Mouse (Mus musculus): ENCODE data around the gene Gng12.

Gene Gng12

GRCm38 (mm10) chr6:66917032-66917431, 20.8 kb downstream of the Gng12 start:
- in situ Hi-C loops (cut with MboI, MseI), result no loop called here

GRCm38 (mm10) chr6:66920786-66921185, 24.6 kb downstream of the Gng12 start:
- in situ Hi-C loops (cut with MboI, MseI), result no loop called here

GRCm38 (mm10) chr6:66921755-66922154, 25.6 kb downstream of the Gng12 start:
- in situ Hi-C loops (cut with MboI, MseI), result no loop called here

GRCm38 (mm10) chr6:66922501-66922900, 26.3 kb downstream of the Gng12 start:
- in situ Hi-C loops (cut with MboI, MseI), result no loop called here

- in situ Hi-C loops (cut with MboI, MseI), result no loop called here
These were observed 27.7 kb downstream of the Gng12 start for GRCm38 (mm10) chr6:66923851-66924250.

GRCm38 (mm10) chr6:66924315-66924965, 28.2 kb downstream of the Gng12 start:
- in situ Hi-C loops (cut with MboI, MseI), result no loop called here

GRCm38 (mm10) chr6:66926269-66926668, 30.1 kb downstream of the Gng12 start:
- in situ Hi-C loops (cut with MboI, MseI), result no loop called here

GRCm38 (mm10) chr6:66928972-66929645, 32.9 kb downstream of the Gng12 start:
- in situ Hi-C loops (cut with MboI, MseI), result no loop called here

- in situ Hi-C loops (cut with MboI, MseI), result no loop called here
These were observed 33.5 kb downstream of the Gng12 start for GRCm38 (mm10) chr6:66929694-66930093.

- in situ Hi-C loops (cut with MboI, MseI), result no loop called here
These were observed 36.1 kb downstream of the Gng12 start for GRCm38 (mm10) chr6:66932206-66932819.

- in situ Hi-C loops (cut with MboI, MseI), result no loop called here
These were observed 44.5 kb downstream of the Gng12 start for GRCm38 (mm10) chr6:66940656-66941235.

- in situ Hi-C loops (cut with MboI, MseI), result no loop called here
These were observed 45.6 kb downstream of the Gng12 start for GRCm38 (mm10) chr6:66941792-66942191.

GRCm38 (mm10) chr6:66942826-66943225, 46.6 kb downstream of the Gng12 start:
- in situ Hi-C loops (cut with MboI, MseI), result no loop called here

GRCm38 (mm10) chr6:66943367-66944189, 47.4 kb downstream of the Gng12 start:
- in situ Hi-C loops (cut with MboI, MseI), result no loop called here

- in situ Hi-C loops (cut with MboI, MseI), result no loop called here
These were observed 48.2 kb downstream of the Gng12 start for GRCm38 (mm10) chr6:66944190-66945003.

GRCm38 (mm10) chr6:66945004-66945356, 48.8 kb downstream of the Gng12 start:
- in situ Hi-C loops (cut with MboI, MseI), result no loop called here

GRCm38 (mm10) chr6:66948111-66948510, 51.9 kb downstream of the Gng12 start:
- in situ Hi-C loops (cut with MboI, MseI), result no loop called here

GRCm38 (mm10) chr6:66948848-66949247, 52.7 kb downstream of the Gng12 start:
- in situ Hi-C loops (cut with MboI, MseI), result no loop called here

GRCm38 (mm10) chr6:66951726-66952418, 55.7 kb downstream of the Gng12 start:
- in situ Hi-C loops (cut with MboI, MseI), result no loop called here

- in situ Hi-C loops (cut with MboI, MseI), result no loop called here
These were observed 57.8 kb downstream of the Gng12 start for GRCm38 (mm10) chr6:66953951-66954519.
